Mouse (Mus musculus) kidney, adult 2 months (tissue): ENCODE measurements around the gene Apmap.

ENCODE experiments used
- CTCF ChIP-seq: fragments of 200-500 bp; conservative IDR thresholded peaks from 2 replicates; pipeline ENCODE4 v1.5.1; 2011; ENCODE audit warnings: low read depth, mild to moderate bottlenecking, control low read depth, low read length, moderate library complexity, mixed read lengths; ENCODE audit not compliant: insufficient read depth, insufficient read length
- POLR2A ChIP-seq: fragments of 200-500 bp; IDR thresholded peaks from one replicate; pipeline ENCODE4 v1.6.1; 2011; ENCODE audit warnings: low read depth, low read length, control low read depth

GRCm38 (mm10) chr2:150610097-150610496 is 1.7 kb upstream of the Apmap start:
- TF ChIP-seq CTCF (no peak), POLR2A (no peak)
